Mouse (Mus musculus): ENCODE measurements around the gene Galk1.

The Galk1 gene

DNA sequence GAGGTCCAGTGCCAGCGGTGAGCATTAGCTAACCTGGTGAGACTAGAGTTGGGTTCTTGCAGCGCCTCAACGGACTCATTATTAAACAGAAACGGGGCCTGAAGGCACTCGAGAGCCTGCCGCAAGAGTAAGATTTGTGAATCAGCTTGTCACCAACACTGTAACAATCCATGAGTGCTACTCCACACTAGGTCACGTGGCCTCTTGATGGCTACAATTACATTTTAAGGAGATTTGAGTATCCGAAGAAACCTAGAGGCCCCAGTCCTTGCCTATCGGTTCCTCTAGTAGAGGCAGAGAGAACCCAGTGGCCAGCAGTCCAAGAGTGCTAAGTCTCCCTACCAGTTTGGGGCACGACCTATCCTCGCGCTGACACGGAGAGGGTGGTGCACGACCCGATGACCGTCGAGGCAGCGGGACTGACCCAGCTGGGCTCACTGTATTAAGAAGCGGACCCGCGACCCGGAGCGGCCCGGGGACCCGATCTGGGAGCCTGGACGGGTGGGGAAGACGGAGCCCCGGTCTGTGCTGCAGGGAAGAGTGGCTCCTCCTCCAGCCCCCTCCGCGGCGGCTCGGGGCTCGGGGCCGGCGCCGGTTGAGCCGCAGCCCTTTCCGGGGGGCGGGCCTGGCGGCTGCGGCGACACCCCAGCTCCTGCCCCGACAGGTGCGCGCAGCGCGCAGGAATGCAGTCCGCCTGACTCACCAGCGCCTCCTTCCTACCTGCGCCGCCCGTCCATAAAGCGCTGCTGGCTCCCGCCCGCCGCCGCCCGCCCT is 38.0 kb downstream of the Galk1 start, which contains the start of gene Itgb4:
Gene Itgb4, plus strand, starts transcription at position 401 of the 774 bp plus-strand sequence.
- peak; percentile 68 to 83 for DNase-seq

GRCm38 (mm10) chr11:115971016-115971415 is 41.5 kb downstream of the Galk1 start:
- peak; percentile 53 to 70 for DNase-seq

GRCm38 (mm10) chr11:115970006-115970673 is 42.4 kb downstream of the Galk1 start:
- peak; percentile 32 to 70 for DNase-seq

GRCm38 (mm10) chr11:115968731-115969405 is 43.7 kb downstream of the Galk1 start:
- no peak for DNase-seq

DNA sequence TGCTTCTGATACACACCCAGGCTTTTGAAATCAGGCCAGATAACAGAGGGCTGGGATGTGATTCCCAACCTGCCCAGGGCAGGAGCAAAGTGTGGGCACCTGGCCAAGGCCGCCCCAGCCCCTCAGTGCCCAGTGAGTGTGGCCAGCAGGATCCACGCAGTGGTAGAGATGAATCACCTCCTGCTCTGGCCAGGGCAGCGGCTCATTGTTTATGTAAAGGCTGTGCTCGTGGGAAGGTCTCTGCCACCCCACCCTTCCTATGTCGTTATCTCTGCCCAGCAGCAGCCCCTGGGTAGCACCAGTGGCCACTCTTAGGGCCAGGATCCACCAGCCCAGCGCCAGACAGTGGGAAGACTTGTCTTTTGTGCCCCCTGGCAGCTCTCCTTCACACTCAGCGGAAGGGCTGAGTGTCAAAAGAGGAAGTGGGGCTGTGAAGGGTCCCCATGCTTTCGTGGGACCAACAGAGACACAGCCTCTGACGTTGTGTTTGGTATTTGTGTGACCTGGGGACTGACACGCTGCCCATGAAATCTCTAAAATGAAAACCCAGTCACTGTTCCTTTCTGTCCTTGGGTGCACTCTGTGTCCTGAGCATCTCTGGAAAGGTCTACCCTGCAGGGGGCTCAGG is 47.4 kb downstream of the Galk1 start:
- DNase-seq: peak; percentile 27 to 52

DNA sequence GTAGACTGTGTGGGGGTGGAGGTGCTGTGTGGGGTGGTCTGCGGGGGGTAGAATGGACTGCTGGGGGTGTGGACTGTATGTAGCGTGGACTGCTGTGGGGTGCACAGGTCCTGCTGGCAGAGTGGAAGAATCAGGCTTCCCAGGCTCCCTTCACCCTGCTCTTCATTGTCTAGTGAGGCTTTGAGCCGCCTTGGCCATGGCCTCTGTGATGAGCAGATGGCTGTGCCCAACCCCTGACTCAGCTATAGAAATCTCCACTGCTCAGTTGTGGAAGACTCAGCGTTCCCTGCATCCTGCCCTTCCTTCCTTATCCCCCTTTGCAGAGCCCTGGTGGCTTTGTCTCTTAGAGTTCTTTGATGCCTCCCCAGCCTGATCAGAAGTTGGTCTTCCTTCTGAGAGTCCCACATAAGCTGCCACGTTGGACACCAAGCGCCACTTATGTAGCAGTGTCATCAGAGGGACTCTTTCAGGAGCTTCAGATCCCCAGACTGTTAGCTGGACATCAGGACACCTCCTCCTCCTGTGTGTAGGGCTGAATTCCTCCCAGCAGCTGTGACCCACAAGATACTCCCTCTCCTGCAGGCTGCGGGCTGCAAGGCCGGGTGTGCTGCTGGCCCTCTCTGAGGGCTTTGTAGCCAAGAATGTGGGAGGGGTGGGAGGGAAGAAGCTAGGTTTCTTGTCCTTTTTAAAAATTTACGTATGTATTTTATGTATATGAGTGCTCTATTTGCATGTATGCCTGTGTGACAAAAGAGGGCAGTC is 49.7 kb downstream of the Galk1 start:
- no peak for DNase-seq

DNA sequence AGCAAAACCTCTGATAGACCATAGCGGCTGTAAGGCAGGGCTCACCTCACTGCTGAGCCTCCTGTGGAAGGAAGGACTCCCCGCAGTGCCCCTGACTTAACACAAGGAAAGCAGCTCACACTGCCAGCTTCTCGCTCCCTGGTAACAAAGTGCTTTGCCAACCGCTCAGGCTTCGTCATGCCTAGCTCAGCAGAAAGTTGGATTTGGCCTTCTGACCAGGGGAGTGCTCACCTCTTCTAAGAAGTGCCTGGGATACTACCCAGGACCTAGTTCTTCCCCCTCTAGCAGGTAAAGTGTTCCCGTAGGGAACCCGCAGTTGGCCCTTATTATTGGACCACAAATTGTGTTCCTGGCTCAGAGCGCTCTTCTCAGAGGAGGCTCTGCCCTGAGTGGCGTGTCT is 53.5 kb downstream of the Galk1 start:
- DNase-seq: peak; percentile 17 to 58
